Mouse (Mus musculus): ENCODE measurements around the gene Nanp. TPM values are rescaled to one million over a fixed set of nuclear protein-coding genes. Genes with fewer than 3 reads are reported as not detected.

Nanp gene
- polyA plus RNA-seq, 1 experiment from 2014 or later: 20.8 TPM

DNA sequence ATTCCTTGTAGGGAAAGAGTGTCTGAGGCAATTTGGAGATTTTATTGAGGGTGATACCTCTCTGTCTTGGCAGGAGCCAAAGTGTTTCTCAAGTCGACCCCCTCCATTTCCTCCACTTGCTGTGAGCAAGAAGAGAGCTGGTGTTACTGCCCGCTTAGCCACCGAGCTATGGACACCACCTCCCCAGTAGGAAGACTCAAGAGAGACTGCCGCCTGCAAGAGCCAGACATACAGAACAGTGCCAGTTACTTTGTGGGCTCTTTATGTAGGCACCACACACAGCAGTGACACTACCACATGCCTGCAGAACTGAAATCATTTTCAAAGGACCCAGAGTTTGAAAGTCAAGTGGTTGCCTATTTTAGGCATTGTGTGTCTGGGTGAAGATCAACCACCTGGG lies 48.1 kb downstream of the Nanp start:
- no peak for ATAC-seq

DNA sequence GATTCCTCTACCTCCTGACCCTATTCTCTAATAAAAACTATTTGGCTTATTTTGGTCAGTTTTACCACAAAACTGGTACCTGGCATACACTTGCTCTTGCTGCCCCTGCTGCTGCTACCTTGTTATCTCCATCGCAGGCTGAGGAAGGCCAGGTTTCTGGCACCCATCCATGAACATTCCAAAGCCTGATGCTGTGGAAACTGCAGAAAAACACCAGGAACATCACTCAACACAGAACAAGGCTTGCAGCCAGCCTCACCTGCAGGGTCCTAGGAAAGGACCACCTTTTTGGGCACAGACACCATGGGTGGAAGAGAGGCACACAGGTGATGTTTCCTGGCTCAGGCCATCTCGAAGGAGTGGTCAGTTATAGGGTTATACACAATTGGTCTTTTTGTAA lies 48.7 kb downstream of the Nanp start:
- H3K27ac ChIP-seq (ENCODE audit: low read length): no peak overlapping the region
- no peaks in the 10 kb centered on the region for H3K9me3 ChIP-seq (ENCODE audit: low read length)
- H3K9ac ChIP-seq (replicated peaks; ENCODE audit: low read depth): no peak overlapping the region
- H3K4me3 ChIP-seq (ENCODE audit: low read depth, low read length): no peak overlapping the region
- ATAC-seq (no peak), DNase-seq (ENCODE audit: low spot score) (no peak)
- no peaks in the 10 kb centered on the region for H3K4me1 ChIP-seq (ENCODE audit: insufficient read depth, low read depth, low read length)
- WGBS: 67% methylated on average over 2 of the region's 2 CpGs
- no peaks in the 10 kb centered on the region for H3K27me3 ChIP-seq (replicated peaks; ENCODE audit: insufficient read depth, low read length)
- TF ChIP-seq CTCF (IDR thresholded peaks at IDR 0.05): no peak
- TF ChIP-seq EP300 (IDR thresholded peaks at IDR 0.05): no peak
- no peaks in the 10 kb centered on the region for H3K36me3 ChIP-seq (ENCODE audit: insufficient read depth, low read length)
- no peak overlapping the region for H3K4me2 ChIP-seq (replicated peaks; ENCODE audit: low read depth, low read length)

More for the DNA sequence above, 48.1 kb downstream of the Nanp start:
- TF ChIP-seq EP300 (IDR thresholded peaks at IDR 0.05): no peak
- TF ChIP-seq CTCF (IDR thresholded peaks at IDR 0.05): no peak
- no peaks in the 10 kb centered on the region for H3K27me3 ChIP-seq (replicated peaks; ENCODE audit: insufficient read depth, low read length)
- H3K36me3 ChIP-seq (ENCODE audit: insufficient read depth, low read length): no peaks in the 10 kb centered on the region
- WGBS: 76% methylated on average over 4 of the region's 4 CpGs
- DNase-seq (ENCODE audit: low spot score): no peak
- no peak overlapping the region for H3K4me3 ChIP-seq (ENCODE audit: low read depth, low read length)
- H3K4me2 ChIP-seq (replicated peaks; ENCODE audit: low read depth, low read length): no peak overlapping the region
- H3K4me1 ChIP-seq (ENCODE audit: insufficient read depth, low read depth, low read length): no peaks in the 10 kb centered on the region
- no peak overlapping the region for H3K27ac ChIP-seq (ENCODE audit: low read length)
- no peak overlapping the region for H3K9ac ChIP-seq (replicated peaks; ENCODE audit: low read depth)
- no peaks in the 10 kb centered on the region for H3K9me3 ChIP-seq (ENCODE audit: low read length)

DNA sequence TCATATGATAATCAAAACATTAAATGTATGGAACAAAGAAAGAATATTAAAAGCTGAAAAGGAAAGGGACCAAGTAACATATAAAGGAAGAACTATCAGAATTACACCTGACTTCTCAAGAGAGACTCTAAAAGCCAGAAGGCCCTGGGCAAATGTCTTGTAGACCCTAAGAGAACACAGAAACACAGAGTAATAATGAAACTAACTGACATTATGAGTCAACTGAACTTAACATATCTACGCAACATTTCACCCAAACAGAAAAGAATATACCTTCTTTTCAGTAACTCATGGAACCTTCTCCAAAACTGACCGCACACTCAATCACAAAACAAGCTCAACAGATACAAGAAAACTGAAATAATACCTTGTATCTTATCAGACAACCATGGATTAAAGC lies 53.8 kb downstream of the Nanp start:
- Histone ChIP-seq H3K4me1 (ENCODE audit: insufficient read depth, low read depth, low read length) (no peaks in the 10 kb centered on the region), H3K27me3 (replicated peaks; ENCODE audit: insufficient read depth, low read length) (no peaks in the 10 kb centered on the region), H3K9ac (replicated peaks; ENCODE audit: low read depth) (no peak overlapping the region), H3K9me3 (ENCODE audit: low read length) (no peaks in the 10 kb centered on the region), H3K4me2 (replicated peaks; ENCODE audit: low read depth, low read length) (no peak overlapping the region), H3K27ac (ENCODE audit: low read length) (no peak overlapping the region), H3K36me3 (ENCODE audit: insufficient read depth, low read length) (no peaks in the 10 kb centered on the region), H3K4me3 (ENCODE audit: low read depth, low read length) (no peak overlapping the region)
- ATAC-seq (no peak), DNase-seq (ENCODE audit: low spot score) (no peak)
- TF ChIP-seq CTCF (IDR thresholded peaks at IDR 0.05) (no peak), EP300 (IDR thresholded peaks at IDR 0.05) (no peak)
- 99% methylated on average over 2 of the region's 2 CpGs for WGBS

DNA sequence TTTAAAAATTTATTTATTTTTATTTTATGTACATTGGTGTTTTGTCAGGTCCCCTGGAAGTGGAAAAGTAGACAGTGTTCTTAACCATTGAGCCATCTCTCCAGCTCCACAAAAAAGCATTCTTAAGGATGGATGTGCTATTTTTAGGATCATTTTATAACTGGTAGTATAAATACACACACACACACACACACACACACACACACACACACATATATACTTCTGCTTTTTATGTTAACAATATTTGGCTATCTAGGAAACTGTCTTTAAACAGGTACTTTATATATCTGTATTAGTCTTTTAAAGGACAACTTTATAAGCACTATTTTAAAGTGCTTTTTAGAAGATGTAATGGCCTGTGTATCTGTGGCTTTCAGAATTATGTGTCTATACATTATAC lies 57.1 kb downstream of the Nanp start:
- Histone ChIP-seq H3K36me3 (ENCODE audit: insufficient read depth, low read length) (no peaks in the 10 kb centered on the region), H3K4me3 (ENCODE audit: low read depth, low read length) (no peak overlapping the region), H3K4me2 (replicated peaks; ENCODE audit: low read depth, low read length) (no peak overlapping the region), H3K9ac (replicated peaks; ENCODE audit: low read depth) (no peak overlapping the region), H3K9me3 (ENCODE audit: low read length) (no peaks in the 10 kb centered on the region), H3K27me3 (replicated peaks; ENCODE audit: insufficient read depth, low read length) (no peaks in the 10 kb centered on the region), H3K27ac (ENCODE audit: low read length) (no peak overlapping the region), H3K4me1 (ENCODE audit: insufficient read depth, low read depth, low read length) (no peaks in the 10 kb centered on the region)
- TF ChIP-seq CTCF (IDR thresholded peaks at IDR 0.05) (no peak), EP300 (IDR thresholded peaks at IDR 0.05) (no peak)
- DNase-seq (ENCODE audit: low spot score) (no peak), ATAC-seq (no peak)

DNA sequence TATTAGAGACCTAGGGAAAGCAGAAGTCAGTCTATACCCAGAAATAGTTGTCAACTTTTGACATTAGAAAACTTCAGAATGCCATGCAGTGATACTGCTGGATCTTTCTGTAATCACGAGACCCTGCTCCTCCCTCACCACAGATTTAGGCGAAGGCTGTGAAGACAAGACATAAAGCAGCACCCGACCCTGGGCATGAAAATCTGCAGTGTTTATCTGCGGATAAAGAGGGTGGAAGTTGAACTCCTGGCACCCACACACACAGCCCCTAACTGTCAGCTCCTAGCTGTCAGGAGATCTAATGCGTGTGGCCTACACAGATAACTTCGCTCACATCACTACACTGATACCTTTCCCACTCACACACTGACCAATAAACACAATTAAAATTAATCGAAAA lies 57.7 kb downstream of the Nanp start:
- Histone ChIP-seq H3K9ac (replicated peaks; ENCODE audit: low read depth) (no peak overlapping the region), H3K4me1 (ENCODE audit: insufficient read depth, low read depth, low read length) (no peaks in the 10 kb centered on the region), H3K27me3 (replicated peaks; ENCODE audit: insufficient read depth, low read length) (no peaks in the 10 kb centered on the region), H3K4me3 (ENCODE audit: low read depth, low read length) (no peak overlapping the region), H3K36me3 (ENCODE audit: insufficient read depth, low read length) (no peaks in the 10 kb centered on the region), H3K4me2 (replicated peaks; ENCODE audit: low read depth, low read length) (no peak overlapping the region), H3K27ac (ENCODE audit: low read length) (no peak overlapping the region), H3K9me3 (ENCODE audit: low read length) (no peaks in the 10 kb centered on the region)
- ATAC-seq: no peak
- no peak for DNase-seq (ENCODE audit: low spot score)
- TF ChIP-seq EP300 (IDR thresholded peaks at IDR 0.05) (no peak), CTCF (IDR thresholded peaks at IDR 0.05) (no peak)
- WGBS: 54% methylated on average over 7 of the region's 7 CpGs

DNA sequence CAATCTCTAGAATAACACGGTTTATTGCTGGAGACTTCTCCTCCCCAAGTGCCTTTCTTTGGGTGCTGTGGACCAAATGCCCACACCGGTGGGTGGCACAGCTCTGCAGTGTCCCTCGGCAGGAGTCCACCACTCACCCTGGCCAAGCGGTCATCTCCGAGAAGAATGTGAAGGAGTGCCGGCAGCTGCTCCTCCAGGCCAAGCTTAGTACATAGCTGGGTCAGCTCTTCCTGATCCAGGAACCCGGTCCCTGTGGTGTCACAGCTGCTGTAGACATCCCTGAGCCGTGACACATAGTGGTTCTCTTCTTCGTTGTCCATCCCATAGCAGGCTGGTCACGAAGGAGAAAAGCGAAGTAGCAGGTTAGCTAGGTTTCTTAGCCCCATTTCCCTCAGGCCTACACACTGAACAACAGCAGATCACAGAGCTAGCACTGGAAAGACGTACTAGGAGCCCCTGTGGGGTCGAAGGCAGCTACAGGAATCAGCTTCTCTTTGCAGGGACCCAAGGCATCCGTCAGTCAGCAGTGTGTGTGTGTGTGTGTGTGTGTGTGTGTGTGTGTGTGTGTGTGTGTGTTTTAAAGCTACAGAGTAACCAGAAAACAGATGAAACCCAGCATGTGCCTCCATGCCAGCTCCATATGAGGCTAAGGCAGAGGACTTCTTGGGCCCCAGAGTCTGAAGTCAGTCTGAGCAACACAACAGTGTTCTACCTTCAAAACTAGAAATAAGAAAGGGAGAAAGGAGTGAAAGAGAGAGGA lies 59.2 kb downstream of the Nanp start:
- Histone ChIP-seq H3K4me3 (ENCODE audit: low read depth, low read length) (no peak overlapping the region), H3K27ac (ENCODE audit: low read length) (no peak overlapping the region), H3K27me3 (replicated peaks; ENCODE audit: insufficient read depth, low read length) (no peaks in the 10 kb centered on the region), H3K36me3 (ENCODE audit: insufficient read depth, low read length) (no peaks in the 10 kb centered on the region), H3K9me3 (ENCODE audit: low read length) (no peaks in the 10 kb centered on the region), H3K9ac (replicated peaks; ENCODE audit: low read depth) (no peak overlapping the region), H3K4me2 (replicated peaks; ENCODE audit: low read depth, low read length) (no peak overlapping the region), H3K4me1 (ENCODE audit: insufficient read depth, low read depth, low read length) (no peaks in the 10 kb centered on the region)
- DNase-seq (ENCODE audit: low spot score) (no peak), ATAC-seq (no peak)
- 82% methylated on average over 14 of the region's 14 CpGs for WGBS
- TF ChIP-seq CTCF (IDR thresholded peaks at IDR 0.05): no peak
- no peak for TF ChIP-seq EP300 (IDR thresholded peaks at IDR 0.05)

Other genes starting within 250 kb of the Nanp start
- gene Abhd12, start 134.7 kb downstream of the Nanp start, polyA plus RNA-seq (2015; fragmentation: Nextera tagmentation; extraction: Ambion mirVana): 56.5 and 57.3 TPM in 2 replicates
- gene Gins1, start 134.0 kb downstream of the Nanp start, polyA plus RNA-seq (2015; fragmentation: Nextera tagmentation; extraction: Ambion mirVana): 4.4 and 6.1 TPM in 2 replicates
- gene Ninl, start within 50 bp of the Nanp start, polyA plus RNA-seq (2015; fragmentation: Nextera tagmentation; extraction: Ambion mirVana): 2.9 and 3.9 TPM in 2 replicates
- gene Gm14151, start 53.0 kb upstream of the Nanp start, polyA plus RNA-seq (2015; fragmentation: Nextera tagmentation; extraction: Ambion mirVana): not detected in 2 replicates
- not detected in 2 replicates for gene Gm14147, start 58.8 kb upstream of the Nanp start, polyA plus RNA-seq (2015; fragmentation: Nextera tagmentation; extraction: Ambion mirVana)

Data from lung, postnatal 0 days (tissue).